Mouse (Mus musculus): Measurements from ENCODE around the gene Arhgef10l. TPM values are rescaled to one million over a fixed set of nuclear protein-coding genes. Genes with fewer than 3 reads are reported as not detected.
A peak's percentile ranks its signal among the peaks of the same experiment; 100 is the strongest.

Gene Arhgef10l
- polyA plus RNA-seq, 1 experiment from 2014 or later = 15.9 TPM

DNA sequence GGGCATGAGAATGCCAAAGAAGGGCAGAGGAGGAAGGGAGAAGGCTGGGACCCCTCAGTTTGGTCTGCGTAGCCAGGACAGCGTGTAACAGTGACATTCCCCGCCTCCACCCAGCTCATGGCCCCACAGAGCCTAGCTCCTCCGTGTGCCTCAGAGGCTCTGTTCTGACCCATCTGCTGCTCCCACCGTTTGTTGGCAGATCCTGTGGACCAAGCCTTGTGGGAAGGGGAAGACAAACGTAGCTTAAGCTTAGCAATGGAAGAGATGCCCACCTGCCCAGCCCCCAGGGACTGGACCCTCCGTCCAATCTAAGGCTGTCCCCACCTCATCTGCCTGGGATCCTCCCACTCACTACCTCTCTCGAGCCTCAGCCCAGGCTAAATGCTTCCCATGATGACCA, 28.5 kb downstream of the Arhgef10l start:
- 73% methylated on average over 8 of the region's 8 CpGs for WGBS
- Histone ChIP-seq H3K4me3 (ENCODE audit: control insufficient read depth in 1 of 2, insufficient read depth in 1 of 2, low read depth in 1 of 2, low read length in 2 of 2) (no peak overlapping the region), H3K4me2 (ENCODE audit: low read length) (no peak overlapping the region), H3K27me3 (ENCODE audit: control insufficient read depth, insufficient read depth, low read length) (no peaks in the 10 kb centered on the region), H3K27ac (replicated peaks in 1 of 2; ENCODE audit: control insufficient read depth in 1 of 2, insufficient read depth in 1 of 2, low read depth in 2 of 2, low read length in 2 of 2) (no peak overlapping the region), H3K36me3 (ENCODE audit: control insufficient read depth, insufficient read depth, low read length) (peaks cover 13% of the 10 kb centered on the region), H3K9me3 (ENCODE audit: control insufficient read depth, low read length) (peaks cover under 1% of the 10 kb centered on the region; the same call in 1 of the 2 replicates), H3K9ac (ENCODE audit: low read length) (no peak overlapping the region), H3K4me1 (ENCODE audit: control insufficient read depth in 2 of 2, insufficient read depth in 2 of 2, low read length in 2 of 2) (peaks cover 7 to 18% of the 10 kb centered on the region in 2 experiments)
- no peak for ATAC-seq (ENCODE audit: insufficient number of reproducible peaks, insufficient read depth, low FRiP score, low read depth)

DNA sequence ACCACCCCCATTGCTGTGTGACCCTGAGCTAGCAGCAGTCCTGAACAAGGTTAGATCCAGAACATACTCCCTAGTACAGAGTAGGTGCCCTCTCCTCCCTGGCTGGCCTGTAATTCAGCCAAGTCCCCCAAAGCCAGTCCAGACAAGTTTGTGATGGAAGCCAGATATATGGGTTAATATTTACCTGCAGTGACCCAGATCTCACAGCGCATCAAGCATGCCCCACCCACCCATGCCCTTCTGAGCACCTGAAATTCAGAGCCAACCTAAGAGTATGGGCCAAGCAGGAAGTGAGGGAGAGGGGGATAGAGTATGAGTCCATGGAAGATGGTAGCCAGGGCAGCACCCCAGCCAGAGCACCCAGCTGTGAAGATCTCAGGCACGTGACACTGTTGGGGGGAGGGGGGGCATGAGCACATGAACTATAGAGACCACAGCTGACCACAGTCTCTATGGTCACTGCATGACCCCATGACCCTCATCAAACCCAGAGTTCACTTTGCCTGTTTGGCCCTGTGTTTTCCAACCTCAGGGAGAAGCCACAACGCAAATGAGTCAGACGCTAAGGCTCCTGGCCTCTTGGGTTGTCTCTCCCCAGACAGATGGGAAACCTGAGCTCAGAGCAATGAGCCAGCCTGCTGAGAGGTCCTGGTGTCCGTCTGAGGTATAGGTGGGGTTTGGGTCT, 29.4 kb downstream of the Arhgef10l start:
- no peak for ATAC-seq (ENCODE audit: insufficient number of reproducible peaks, insufficient read depth, low FRiP score, low read depth)
- Histone ChIP-seq H3K27ac (replicated peaks in 1 of 2; ENCODE audit: control insufficient read depth in 1 of 2, insufficient read depth in 1 of 2, low read depth in 2 of 2, low read length in 2 of 2) (no peak overlapping the region), H3K36me3 (ENCODE audit: control insufficient read depth, insufficient read depth, low read length) (peaks cover 13% of the 10 kb centered on the region), H3K9ac (ENCODE audit: low read length) (no peak overlapping the region), H3K9me3 (ENCODE audit: control insufficient read depth, low read length) (no peaks in the 10 kb centered on the region), H3K4me3 (ENCODE audit: control insufficient read depth in 1 of 2, insufficient read depth in 1 of 2, low read depth in 1 of 2, low read length in 2 of 2) (no peak overlapping the region), H3K27me3 (ENCODE audit: control insufficient read depth, insufficient read depth, low read length) (no peaks in the 10 kb centered on the region), H3K4me1 (ENCODE audit: control insufficient read depth in 2 of 2, insufficient read depth in 2 of 2, low read length in 2 of 2) (peaks cover 6 to 13% of the 10 kb centered on the region in 2 experiments), H3K4me2 (ENCODE audit: low read length) (no peak overlapping the region)
- 59% methylated on average over 5 of the region's 5 CpGs for WGBS

DNA sequence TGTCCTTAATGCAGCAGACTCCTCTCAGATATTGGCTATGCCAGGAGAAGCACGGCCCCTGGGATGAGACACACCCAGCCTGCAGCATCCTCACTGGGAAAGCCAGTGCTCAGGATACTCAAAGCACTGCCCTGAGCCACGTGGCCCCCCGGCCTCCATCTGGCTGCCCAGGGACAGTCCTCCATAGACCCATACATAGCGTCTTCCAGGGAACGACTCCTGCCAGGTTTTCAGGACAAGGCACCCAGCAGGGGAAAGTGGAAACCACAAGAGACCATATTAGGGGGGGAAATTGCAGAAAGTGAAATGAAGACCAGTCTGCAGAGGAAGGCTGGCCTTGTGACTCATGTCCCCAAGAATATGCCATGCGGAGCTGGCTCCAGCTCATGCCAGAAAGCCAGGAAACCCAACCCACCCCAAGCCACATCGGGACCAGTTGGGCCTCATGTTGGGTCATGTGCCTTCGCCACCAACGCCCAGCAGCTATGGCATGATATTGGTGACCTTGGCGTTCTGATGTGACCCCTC, 30.9 kb downstream of the Arhgef10l start:
- Histone ChIP-seq H3K9ac (ENCODE audit: low read length) (no peak overlapping the region), H3K27ac (replicated peaks in 1 of 2; ENCODE audit: control insufficient read depth in 1 of 2, insufficient read depth in 1 of 2, low read depth in 2 of 2, low read length in 2 of 2) (no peak overlapping the region), H3K4me1 (ENCODE audit: control insufficient read depth in 2 of 2, insufficient read depth in 2 of 2, low read length in 2 of 2) (peaks cover 17 to 23% of the 10 kb centered on the region in 2 experiments), H3K36me3 (ENCODE audit: control insufficient read depth, insufficient read depth, low read length) (peaks cover 13% of the 10 kb centered on the region), H3K27me3 (ENCODE audit: control insufficient read depth, insufficient read depth, low read length) (no peaks in the 10 kb centered on the region), H3K4me3 (ENCODE audit: control insufficient read depth in 1 of 2, insufficient read depth in 1 of 2, low read depth in 1 of 2, low read length in 2 of 2) (no peak overlapping the region), H3K4me2 (ENCODE audit: low read length) (no peak overlapping the region), H3K9me3 (ENCODE audit: control insufficient read depth, low read length) (no peaks in the 10 kb centered on the region)
- 74% methylated on average over 10 of the region's 10 CpGs for WGBS
- ATAC-seq (ENCODE audit: insufficient number of reproducible peaks, insufficient read depth, low FRiP score, low read depth) = no peak

DNA sequence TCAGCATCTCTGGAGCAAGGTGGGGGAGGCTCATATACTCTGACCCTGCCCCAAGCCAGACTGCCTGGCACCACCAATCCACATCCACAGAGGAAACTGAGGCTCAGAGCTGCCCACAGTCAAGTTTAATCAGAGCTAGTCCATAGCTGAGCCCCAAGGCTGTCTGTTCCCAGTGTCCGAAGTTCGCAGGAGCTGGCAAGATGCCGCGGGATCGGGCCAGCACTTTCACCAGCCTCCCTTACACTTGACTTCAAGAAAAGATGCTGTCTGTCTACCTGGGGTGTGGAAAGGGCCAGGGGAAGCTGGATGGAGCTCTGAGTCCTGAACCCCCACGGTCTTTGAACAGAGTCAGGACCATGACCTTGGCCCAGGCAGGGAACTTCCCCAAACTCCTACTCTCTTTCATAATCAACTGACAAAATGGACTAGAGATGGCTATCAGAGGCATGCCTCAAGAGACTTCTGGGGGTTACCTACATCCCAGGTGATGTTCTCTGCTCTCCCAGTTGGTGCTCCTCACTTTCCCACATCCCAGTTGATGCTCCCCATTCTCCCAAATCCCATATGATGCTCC, 34.4 kb downstream of the Arhgef10l start:
- no peaks in the 10 kb centered on the region for H3K27me3 ChIP-seq (ENCODE audit: control insufficient read depth, insufficient read depth, low read length)
- 77% methylated on average over 6 of the region's 6 CpGs for WGBS
- ATAC-seq (ENCODE audit: insufficient number of reproducible peaks, insufficient read depth, low FRiP score, low read depth) = no peak
- no peaks in the 10 kb centered on the region for H3K9me3 ChIP-seq (ENCODE audit: control insufficient read depth, low read length)
- peaks cover 9% of the 10 kb centered on the region for H3K36me3 ChIP-seq (ENCODE audit: control insufficient read depth, insufficient read depth, low read length)
- H3K9ac ChIP-seq (ENCODE audit: low read length) = peak overlapping the region; percentile 27; the same call in 1 of the 2 replicates
- peak overlapping the region; percentile 74 to 77 for H3K27ac ChIP-seq (replicated peaks in 1 of 2; ENCODE audit: control insufficient read depth in 1 of 2, insufficient read depth in 1 of 2, low read depth in 2 of 2, low read length in 2 of 2)
- H3K4me2 ChIP-seq (ENCODE audit: low read length) = no peak overlapping the region
- H3K4me3 ChIP-seq (ENCODE audit: control insufficient read depth in 1 of 2, insufficient read depth in 1 of 2, low read depth in 1 of 2, low read length in 2 of 2) = no peak overlapping the region
- peaks cover 25 to 40% of the 10 kb centered on the region in 2 experiments for H3K4me1 ChIP-seq (ENCODE audit: control insufficient read depth in 2 of 2, insufficient read depth in 2 of 2, low read length in 2 of 2)

DNA sequence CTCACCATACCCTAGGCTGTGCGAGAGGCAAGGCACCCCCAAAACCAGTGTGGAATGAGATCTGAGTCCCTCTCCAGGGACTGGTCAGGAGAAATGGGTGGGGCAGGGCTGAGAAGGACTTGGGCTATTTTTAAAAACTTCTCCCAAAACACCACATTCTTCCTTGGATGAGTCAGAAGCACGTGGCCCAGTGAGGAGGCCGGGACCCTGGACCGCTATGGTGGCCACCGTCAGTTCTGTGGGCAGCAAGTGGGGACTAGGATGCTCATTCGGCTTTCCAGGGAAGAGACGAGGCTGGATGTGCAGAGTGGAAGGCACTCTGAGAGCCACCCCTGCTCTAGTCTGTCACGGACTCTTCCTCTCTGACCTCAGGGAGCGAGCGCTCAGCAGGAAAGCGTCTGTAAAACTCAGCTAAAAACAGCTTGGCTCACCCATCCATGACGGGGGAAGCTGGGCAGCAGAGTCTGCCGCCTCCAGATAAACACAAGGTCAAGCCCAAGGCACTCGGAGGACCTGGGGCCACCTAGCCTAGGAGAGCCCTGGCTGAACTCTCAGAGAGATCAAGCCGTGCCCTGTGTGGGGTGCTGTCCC, 35.1 kb downstream of the Arhgef10l start:
- H3K4me2 ChIP-seq (ENCODE audit: low read length) = peak overlapping the region; percentile 43

DNA sequence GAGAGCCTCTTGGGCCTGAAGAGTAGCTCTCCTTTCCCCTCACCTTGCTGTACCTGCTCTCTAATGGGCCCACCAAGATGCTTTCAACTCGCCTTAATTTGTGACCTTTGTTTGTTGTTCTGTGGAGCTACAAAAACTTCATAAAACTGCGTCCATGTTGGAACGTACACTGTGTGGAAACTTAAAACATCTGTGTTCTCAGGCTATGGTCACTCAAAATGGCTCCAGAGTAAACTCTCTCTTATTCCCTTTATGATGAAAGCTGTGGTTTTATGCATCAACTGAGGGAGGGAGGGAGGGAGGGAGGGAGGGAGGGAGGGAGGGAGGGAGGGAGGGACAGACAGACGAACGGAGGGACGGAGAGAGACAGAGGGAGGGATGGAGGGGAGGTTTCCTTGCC, 35.7 kb downstream of the Arhgef10l start:
- whole genome bisulfite sequencing = 92% methylated on average over 3 of the region's 6 CpGs
- H3K9me3 ChIP-seq (ENCODE audit: control insufficient read depth, low read length) = no peaks in the 10 kb centered on the region
- peaks cover 29 to 50% of the 10 kb centered on the region in 2 experiments for H3K4me1 ChIP-seq (ENCODE audit: control insufficient read depth in 2 of 2, insufficient read depth in 2 of 2, low read length in 2 of 2)
- ATAC-seq (ENCODE audit: insufficient number of reproducible peaks, insufficient read depth, low FRiP score, low read depth) = no peak
- no peak overlapping the region for H3K4me3 ChIP-seq (ENCODE audit: control insufficient read depth in 1 of 2, insufficient read depth in 1 of 2, low read depth in 1 of 2, low read length in 2 of 2)
- H3K27me3 ChIP-seq (ENCODE audit: control insufficient read depth, insufficient read depth, low read length) = no peaks in the 10 kb centered on the region
- H3K9ac ChIP-seq (ENCODE audit: low read length) = no peak overlapping the region
- H3K36me3 ChIP-seq (ENCODE audit: control insufficient read depth, insufficient read depth, low read length) = peaks cover 9% of the 10 kb centered on the region; the same call in 1 of the 2 replicates
- no peak overlapping the region; the same call in 1 of the 2 replicates for H3K4me2 ChIP-seq (ENCODE audit: low read length)
- peak overlapping the region in 1 of 2 experiments; percentile 74; a peak in 1 of 4 replicates for H3K27ac ChIP-seq (replicated peaks in 1 of 2; ENCODE audit: control insufficient read depth in 1 of 2, insufficient read depth in 1 of 2, low read depth in 2 of 2, low read length in 2 of 2)

More for the DNA sequence above, 35.1 kb downstream of the Arhgef10l start:
- no peaks in the 10 kb centered on the region for H3K9me3 ChIP-seq (ENCODE audit: control insufficient read depth, low read length)
- H3K27ac ChIP-seq (replicated peaks in 1 of 2; ENCODE audit: control insufficient read depth in 1 of 2, insufficient read depth in 1 of 2, low read depth in 2 of 2, low read length in 2 of 2) = peak overlapping the region; percentile 74 to 77
- no peak overlapping the region for H3K4me3 ChIP-seq (ENCODE audit: control insufficient read depth in 1 of 2, insufficient read depth in 1 of 2, low read depth in 1 of 2, low read length in 2 of 2)
- WGBS = 6% methylated on average over 15 of the region's 15 CpGs
- H3K9ac ChIP-seq (ENCODE audit: low read length) = peak overlapping the region; percentile 27; the same call in 1 of the 2 replicates
- H3K36me3 ChIP-seq (ENCODE audit: control insufficient read depth, insufficient read depth, low read length) = peaks cover 9% of the 10 kb centered on the region; the same call in 1 of the 2 replicates
- H3K27me3 ChIP-seq (ENCODE audit: control insufficient read depth, insufficient read depth, low read length) = no peaks in the 10 kb centered on the region
- no peak for ATAC-seq (ENCODE audit: insufficient number of reproducible peaks, insufficient read depth, low FRiP score, low read depth)
- peaks cover 29 to 47% of the 10 kb centered on the region in 2 experiments for H3K4me1 ChIP-seq (ENCODE audit: control insufficient read depth in 2 of 2, insufficient read depth in 2 of 2, low read length in 2 of 2)

DNA sequence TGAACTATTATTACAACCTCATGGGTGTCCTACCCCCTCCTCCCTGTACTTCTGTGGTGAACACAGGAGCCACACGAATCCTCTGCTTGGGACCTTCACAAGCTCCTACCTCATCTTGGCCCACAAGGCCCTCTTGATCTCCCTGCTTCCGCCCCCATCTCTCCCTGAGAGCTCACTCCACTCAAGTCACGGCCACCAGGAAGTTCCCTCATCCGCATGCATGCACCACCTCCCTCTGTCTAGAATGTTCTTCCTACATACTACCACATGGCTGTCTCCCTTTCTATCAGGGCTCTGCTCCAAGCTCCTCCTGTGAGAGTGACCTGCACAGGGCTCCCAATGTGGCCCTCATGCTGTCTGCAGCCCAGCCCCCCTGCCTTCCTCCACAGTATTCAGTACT, 36.8 kb downstream of the Arhgef10l start:
- WGBS = 61% methylated on average over 4 of the region's 4 CpGs
- H3K27ac ChIP-seq (replicated peaks in 1 of 2; ENCODE audit: control insufficient read depth in 1 of 2, insufficient read depth in 1 of 2, low read depth in 2 of 2, low read length in 2 of 2) = 0 out of 4 replicates have a peak overlapping the region, but pooled peaks of 1 of the 2 experiments have one; percentile 9

More for the DNA sequence above, 36.8 kb downstream of the Arhgef10l start:
- no peak overlapping the region for H3K4me3 ChIP-seq (ENCODE audit: control insufficient read depth in 1 of 2, insufficient read depth in 1 of 2, low read depth in 1 of 2, low read length in 2 of 2)
- H3K36me3 ChIP-seq (ENCODE audit: control insufficient read depth, insufficient read depth, low read length) = peaks cover 8% of the 10 kb centered on the region; the same call in 1 of the 2 replicates
- no peak overlapping the region for H3K4me2 ChIP-seq (ENCODE audit: low read length)
- no peaks in the 10 kb centered on the region for H3K27me3 ChIP-seq (ENCODE audit: control insufficient read depth, insufficient read depth, low read length)
- no peaks in the 10 kb centered on the region for H3K9me3 ChIP-seq (ENCODE audit: control insufficient read depth, low read length)
- H3K9ac ChIP-seq (ENCODE audit: low read length) = no peak overlapping the region; the same call in 1 of the 2 replicates
- H3K4me1 ChIP-seq (ENCODE audit: control insufficient read depth in 2 of 2, insufficient read depth in 2 of 2, low read length in 2 of 2) = peaks cover 39 to 56% of the 10 kb centered on the region in 2 experiments
- ATAC-seq (ENCODE audit: insufficient number of reproducible peaks, insufficient read depth, low FRiP score, low read depth) = no peak
